Mouse (Mus musculus) forebrain, embryonic 11.5 days (tissue): ENCODE measurements around the gene Plxnb2. TPM values are rescaled to one million over a fixed set of nuclear protein-coding genes. Genes with fewer than 3 reads are reported as not detected.

Experiments used
- ATAC-seq: fragments of 200-750 bp; cut with Nextera tagmentation; replicated peaks from 2 replicates; pipeline ENCODE4 v1.8.0; 2017; ENCODE audit warnings: moderate TSS enrichment; ENCODE audit not compliant: low FRiP score
- DNase-seq: peaks from one replicate; pipeline ENCODE4 v3.0.0-alpha.2; 2017; ENCODE audit warnings: low spot score
- H3K27ac ChIP-seq: fragments of 300-500 bp; sonication (generic); 2 replicates; pipeline ENCODE4 v1.5.1; 2014; ENCODE audit warnings: low read depth, low read length
- H3K27me3 ChIP-seq: fragments of 300-500 bp; sonication (generic); 2 replicates; pipeline ENCODE4 v1.6.1; 2014; ENCODE audit warnings: mild to moderate bottlenecking, low read length, mixed read lengths; ENCODE audit not compliant: control insufficient read depth, insufficient read depth
- H3K36me3 ChIP-seq: fragments of 300-500 bp; sonication (generic); 2 replicates; pipeline ENCODE4 v1.6.1; 2014; ENCODE audit warnings: mild to moderate bottlenecking, low read length, moderate library complexity, mixed read lengths; ENCODE audit not compliant: control insufficient read depth, insufficient read depth
- H3K4me1 ChIP-seq: fragments of 300-500 bp; sonication (generic); replicated peaks from 2 replicates; pipeline ENCODE4 v1.6.1; 2014; ENCODE audit warnings: low read length, mixed read lengths; ENCODE audit not compliant: control insufficient read depth, insufficient read depth
- H3K4me2 ChIP-seq: fragments of 300-500 bp; sonication (generic); 2 replicates; pipeline ENCODE4 v1.6.1; 2014; ENCODE audit warnings: low read depth, mild to moderate bottlenecking, low read length, moderate library complexity, mixed read lengths; ENCODE audit not compliant: severe bottlenecking
- H3K4me3 ChIP-seq: fragments of 300-500 bp; sonication (generic); 2 replicates; pipeline ENCODE4 v1.5.1; 2014; ENCODE audit warnings: low read depth, low read length
- H3K9ac ChIP-seq: fragments of 300-500 bp; sonication (generic); 2 replicates; pipeline ENCODE4 v1.6.1; 2014; ENCODE audit warnings: low read length
- H3K9me3 ChIP-seq: fragments of 300-500 bp; sonication (generic); 2 replicates; pipeline ENCODE4 v1.6.1; 2016; ENCODE audit warnings: low read length, mixed read lengths; ENCODE audit not compliant: control insufficient read depth
- WGBS: fragments of 180-500 bp; shearing (Covaris S2); extraction: QIAGEN DNeasy Blood & Tissue Kit; methylation state at CpG from one replicate; pipeline ENCODE4 v1.1.7; 2014; 5-methylcytosine and 5-hydroxymethylcytosine counted together
- polyA plus RNA-seq: library from polyadenylated mRNA; unstranded; fragments of >200 nt; fragmentation: Nextera tagmentation; extraction: Ambion mirVana; gene quantifications from 2 replicates; pipeline ENCODE4 v1.2.1, GENCODE M21; 2014

Gene Plxnb2
- polyA plus RNA-seq, 1 experiment from 2014 or later = 176 TPM

DNA sequence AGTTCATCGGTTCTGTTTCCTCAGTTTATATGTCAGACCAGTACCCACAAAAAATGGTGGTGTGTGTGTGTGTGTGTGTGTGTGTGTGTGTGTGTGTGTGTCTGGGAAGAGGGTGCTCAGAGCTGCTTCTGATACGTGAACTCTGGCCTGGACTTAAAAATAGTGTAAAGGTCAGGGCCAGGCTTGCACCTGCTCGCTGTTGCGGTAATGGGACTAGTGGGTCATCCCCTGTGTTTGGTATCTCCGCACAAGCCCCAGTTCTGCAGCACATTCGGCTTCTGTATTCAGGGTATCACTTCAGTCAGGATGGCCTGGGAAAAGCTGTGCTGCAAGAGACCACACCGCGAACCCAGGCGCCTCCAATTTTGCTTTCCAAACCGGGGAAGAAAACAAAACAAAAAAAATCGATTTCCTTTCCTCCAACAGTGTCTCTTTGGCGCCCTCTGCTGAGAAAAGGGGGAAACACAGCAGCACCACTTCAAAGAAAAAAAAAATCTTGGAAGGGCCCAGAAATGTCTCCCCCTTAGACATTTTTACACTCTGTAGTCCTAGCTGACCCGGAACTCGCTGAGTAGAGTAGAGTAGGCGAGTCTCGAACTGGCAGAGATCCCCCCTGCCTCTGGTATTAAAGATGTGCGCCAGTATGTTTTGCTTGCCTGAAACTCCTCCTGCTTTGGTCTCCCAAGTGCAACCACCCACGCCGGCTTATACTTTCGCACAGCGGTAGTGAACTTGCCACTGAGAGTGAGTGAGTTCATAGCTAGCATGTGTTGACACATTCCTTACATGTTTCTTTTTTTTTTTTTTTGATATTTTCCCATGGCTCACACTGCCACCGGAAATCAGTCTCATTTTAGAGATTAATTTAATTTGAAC is 29.5 kb upstream of the Plxnb2 start:
- peak; percentile 92 for DNase-seq
- WGBS = 25% methylated on average over 22 of the region's 22 CpGs
- H3K9ac ChIP-seq = peak overlapping the region; percentile 39; the same call in 1 of the 2 replicates
- no peak overlapping the region for H3K27ac ChIP-seq
- H3K4me1 ChIP-seq = peaks cover 5% of the 10 kb centered on the region; the same call in 1 of the 2 replicates
- peak overlapping the region; percentile 45 for H3K4me2 ChIP-seq
- no peaks in the 10 kb centered on the region for H3K9me3 ChIP-seq
- H3K27me3 ChIP-seq = no peaks in the 10 kb centered on the region
- H3K4me3 ChIP-seq = peak overlapping the region; percentile 22; the same call in 1 of the 2 replicates
- peak; percentile 34; the same call in 1 of the 2 replicates for ATAC-seq
- H3K36me3 ChIP-seq = no peaks in the 10 kb centered on the region

DNA sequence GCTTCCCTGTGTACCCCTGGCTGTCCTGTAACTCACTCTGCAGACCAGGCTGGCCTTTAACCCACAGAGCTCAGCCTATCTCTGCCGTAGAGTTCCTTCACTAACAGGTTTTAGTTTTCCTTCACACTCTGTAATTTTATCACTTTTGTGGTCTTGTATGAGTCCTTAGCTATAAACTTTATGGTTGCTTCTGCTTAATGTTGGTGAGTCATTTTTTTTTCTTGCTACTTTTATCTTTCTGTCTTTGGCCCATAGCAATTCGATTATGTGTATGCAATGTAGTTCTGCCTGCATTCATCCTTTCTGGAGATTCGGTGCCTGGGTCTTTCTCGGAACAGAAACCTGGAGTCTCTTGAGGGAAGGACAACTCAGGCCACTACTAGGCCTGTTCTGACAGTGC is 26.9 kb upstream of the Plxnb2 start:
- no peak overlapping the region for H3K27ac ChIP-seq
- DNase-seq (no peak), ATAC-seq (no peak)
- H3K36me3 ChIP-seq = no peaks in the 10 kb centered on the region
- no peak overlapping the region for H3K4me2 ChIP-seq
- H3K4me3 ChIP-seq = no peak overlapping the region
- no peak overlapping the region for H3K9ac ChIP-seq
- WGBS = 94% methylated on average over 4 of the region's 4 CpGs
- peaks cover 2% of the 10 kb centered on the region; the same call in 1 of the 2 replicates for H3K9me3 ChIP-seq
- H3K4me1 ChIP-seq = 0 out of 2 replicates have a peak, but pooled peaks cover 2% of the 10 kb centered on the region
- no peaks in the 10 kb centered on the region for H3K27me3 ChIP-seq

DNA sequence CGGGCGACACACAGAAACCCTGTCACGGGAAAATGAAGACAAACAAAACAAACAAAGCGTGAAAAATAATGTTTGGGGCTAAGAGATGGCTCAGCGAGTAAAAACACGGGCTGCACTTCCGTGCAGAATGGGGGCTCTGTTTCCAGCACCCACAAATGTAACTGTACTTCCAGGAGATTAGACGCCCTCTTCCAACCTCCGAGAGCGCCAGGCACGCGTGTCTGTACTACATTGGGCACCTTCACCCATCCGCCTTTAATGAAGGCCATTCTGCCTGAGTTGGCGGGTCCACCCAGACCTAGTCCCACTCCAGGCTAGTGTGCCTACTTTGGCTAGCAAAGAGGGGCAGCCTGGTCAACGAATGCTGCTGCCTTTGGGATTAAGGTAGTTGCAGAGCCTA is 16.5 kb upstream of the Plxnb2 start:
- 73% methylated on average over 15 of the region's 15 CpGs for WGBS
- no peak for DNase-seq

DNA sequence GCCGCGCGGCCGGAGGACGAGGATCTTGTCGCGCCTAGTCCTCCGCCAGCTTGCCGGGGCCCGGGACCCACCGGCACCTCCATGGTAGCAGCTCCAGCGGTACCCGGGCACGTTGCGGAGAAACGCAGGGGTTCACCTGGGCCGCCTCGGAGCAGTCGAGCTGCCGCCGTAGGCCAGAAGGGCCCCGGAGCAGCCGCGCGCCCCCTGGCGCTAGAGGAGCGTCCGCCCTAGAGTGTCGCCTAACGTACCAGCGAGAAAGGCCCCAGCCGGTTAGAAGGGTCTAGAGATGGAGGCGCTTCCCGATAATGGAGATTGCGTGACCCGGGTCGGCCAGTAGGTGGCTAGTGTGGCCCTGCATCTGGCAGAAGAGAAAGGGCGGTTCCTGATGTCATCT is 15.7 kb upstream of the Plxnb2 start, which contains the start of gene Dennd6b:
Gene Dennd6b (minus strand): TSS at position 184 of the 394 bp plus-strand sequence.
- DNase-seq (peak; percentile 98), ATAC-seq (peak; percentile 98)
- H3K4me2 ChIP-seq = peak within 1 kb of the TSS; percentile 75
- peak within 1 kb of the TSS; percentile 98 for H3K9ac ChIP-seq
- H3K4me1 ChIP-seq = peaks cover 5% of the 10 kb centered on the region; the same call in 1 of the 2 replicates
- under 1% methylated on average over 38 of the region's 38 CpGs for WGBS
- H3K36me3 ChIP-seq = no peaks in the 10 kb centered on the region
- peak within 1 kb of the TSS; percentile 81 for H3K4me3 ChIP-seq
- H3K27me3 ChIP-seq = no peaks in the 10 kb centered on the region
- H3K9me3 ChIP-seq = no peaks in the 10 kb centered on the region
- peak within 1 kb of the TSS; percentile 96 for H3K27ac ChIP-seq

More for the DNA sequence above, 16.5 kb upstream of the Plxnb2 start:
- peaks cover 5% of the 10 kb centered on the region; the same call in 1 of the 2 replicates for H3K4me1 ChIP-seq
- no peaks in the 10 kb centered on the region for H3K27me3 ChIP-seq
- peak overlapping the region; percentile 98 for H3K9ac ChIP-seq
- ATAC-seq = no peak
- H3K36me3 ChIP-seq = no peaks in the 10 kb centered on the region
- H3K27ac ChIP-seq = peak overlapping the region; percentile 96
- peak overlapping the region; percentile 81 for H3K4me3 ChIP-seq
- H3K9me3 ChIP-seq = no peaks in the 10 kb centered on the region
- H3K4me2 ChIP-seq = peak overlapping the region; percentile 75

DNA sequence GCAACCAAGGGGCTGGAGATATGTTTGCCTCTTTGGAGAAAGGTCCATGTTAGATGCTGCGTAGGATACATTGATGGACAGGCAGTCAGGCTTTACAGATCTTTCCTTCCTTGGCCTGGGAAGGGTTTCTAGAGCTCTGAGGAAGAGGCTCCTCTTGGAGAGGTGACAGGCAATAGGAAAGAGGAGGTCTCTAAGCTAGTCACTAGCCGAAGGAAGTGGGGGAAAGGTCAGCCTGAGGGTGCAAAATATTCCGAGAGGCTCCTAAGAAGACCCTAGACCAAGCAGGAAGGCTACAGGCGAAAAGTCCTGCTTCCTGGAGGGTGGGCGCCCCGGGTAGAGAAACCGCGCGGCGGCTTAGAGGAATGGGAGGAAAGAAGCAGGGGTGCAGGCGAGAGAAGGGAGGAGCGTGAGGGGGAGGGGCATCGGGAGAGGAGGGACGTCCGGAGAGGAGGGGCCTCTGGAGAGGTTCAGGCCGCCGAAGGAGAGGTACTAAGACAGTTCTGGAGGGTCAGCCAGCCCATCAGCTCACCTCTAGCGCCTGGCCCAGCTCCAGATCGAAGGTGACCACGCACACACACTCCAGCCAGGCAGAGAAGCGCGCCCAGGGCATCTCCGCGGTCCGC is 15.2 kb upstream of the Plxnb2 start:
- H3K9ac ChIP-seq = peak overlapping the region; percentile 98
- H3K27me3 ChIP-seq = no peaks in the 10 kb centered on the region
- DNase-seq = peak; percentile 92
- peak overlapping the region; percentile 81 for H3K4me3 ChIP-seq
- no peaks in the 10 kb centered on the region for H3K36me3 ChIP-seq
- H3K27ac ChIP-seq = peak overlapping the region; percentile 96
- no peaks in the 10 kb centered on the region for H3K9me3 ChIP-seq
- peak overlapping the region; percentile 75 for H3K4me2 ChIP-seq
- peak; percentile 94 for ATAC-seq
- WGBS = under 1% methylated on average over 24 of the region's 25 CpGs
- peaks cover 5% of the 10 kb centered on the region; the same call in 1 of the 2 replicates for H3K4me1 ChIP-seq

DNA sequence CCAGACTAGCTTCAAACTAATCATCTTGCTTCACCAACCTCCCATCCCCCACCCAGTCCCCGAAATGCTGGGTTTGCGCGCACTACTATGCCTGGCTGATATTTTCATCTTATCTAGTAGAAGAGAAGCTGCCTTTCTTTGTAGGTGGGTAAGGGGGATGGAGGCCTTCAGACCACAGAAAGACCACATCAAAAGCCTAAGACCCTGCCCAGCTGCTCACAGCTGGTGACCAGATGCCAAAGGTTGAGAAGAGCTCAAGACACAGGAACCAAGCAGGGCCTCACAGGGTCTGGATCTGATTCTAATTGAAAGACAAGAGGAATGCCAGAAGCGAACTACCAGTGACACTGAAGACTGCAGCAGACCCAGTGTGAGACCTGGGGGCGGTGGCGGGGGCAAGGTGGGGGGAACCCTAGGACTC is 14.7 kb upstream of the Plxnb2 start:
- Histone ChIP-seq H3K27ac (peak overlapping the region; percentile 96), H3K9me3 (no peaks in the 10 kb centered on the region), H3K4me3 (peak overlapping the region; percentile 81), H3K36me3 (no peaks in the 10 kb centered on the region), H3K4me1 (peaks cover 5% of the 10 kb centered on the region; the same call in 1 of the 2 replicates), H3K9ac (peak overlapping the region; percentile 98), H3K27me3 (no peaks in the 10 kb centered on the region), H3K4me2 (peak overlapping the region; percentile 75)
- DNase-seq (peak; percentile 59), ATAC-seq (no peak)
- WGBS = 30% methylated on average over 6 of the region's 6 CpGs

DNA sequence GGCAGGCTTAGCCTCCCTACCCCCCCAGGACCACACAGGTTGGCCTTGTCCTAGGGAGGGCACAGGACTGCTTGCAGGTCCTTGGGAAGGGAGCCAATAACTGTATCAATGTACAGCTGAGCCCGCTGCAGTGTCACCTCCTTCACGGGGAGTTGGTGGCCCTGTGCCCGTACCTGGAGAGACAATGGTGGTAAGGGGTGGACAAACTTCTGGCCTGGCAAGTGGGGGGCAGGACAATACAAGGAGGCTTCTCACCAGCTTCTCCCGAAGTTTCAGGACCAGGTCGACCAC is 4.3 kb upstream of the Plxnb2 start:
- 81% methylated on average over 5 of the region's 5 CpGs for WGBS
- ATAC-seq = no peak
- H3K27me3 ChIP-seq = no peaks in the 10 kb centered on the region
- no peak overlapping the region for H3K4me2 ChIP-seq
- no peak overlapping the region for H3K4me3 ChIP-seq
- H3K27ac ChIP-seq = no peak overlapping the region
- H3K36me3 ChIP-seq = no peaks in the 10 kb centered on the region; the same call in 1 of the 2 replicates
- no peak overlapping the region for H3K9ac ChIP-seq
- no peaks in the 10 kb centered on the region for H3K9me3 ChIP-seq
- H3K4me1 ChIP-seq = peaks cover 14% of the 10 kb centered on the region; the same call in 1 of the 2 replicates
- DNase-seq = no peak

DNA sequence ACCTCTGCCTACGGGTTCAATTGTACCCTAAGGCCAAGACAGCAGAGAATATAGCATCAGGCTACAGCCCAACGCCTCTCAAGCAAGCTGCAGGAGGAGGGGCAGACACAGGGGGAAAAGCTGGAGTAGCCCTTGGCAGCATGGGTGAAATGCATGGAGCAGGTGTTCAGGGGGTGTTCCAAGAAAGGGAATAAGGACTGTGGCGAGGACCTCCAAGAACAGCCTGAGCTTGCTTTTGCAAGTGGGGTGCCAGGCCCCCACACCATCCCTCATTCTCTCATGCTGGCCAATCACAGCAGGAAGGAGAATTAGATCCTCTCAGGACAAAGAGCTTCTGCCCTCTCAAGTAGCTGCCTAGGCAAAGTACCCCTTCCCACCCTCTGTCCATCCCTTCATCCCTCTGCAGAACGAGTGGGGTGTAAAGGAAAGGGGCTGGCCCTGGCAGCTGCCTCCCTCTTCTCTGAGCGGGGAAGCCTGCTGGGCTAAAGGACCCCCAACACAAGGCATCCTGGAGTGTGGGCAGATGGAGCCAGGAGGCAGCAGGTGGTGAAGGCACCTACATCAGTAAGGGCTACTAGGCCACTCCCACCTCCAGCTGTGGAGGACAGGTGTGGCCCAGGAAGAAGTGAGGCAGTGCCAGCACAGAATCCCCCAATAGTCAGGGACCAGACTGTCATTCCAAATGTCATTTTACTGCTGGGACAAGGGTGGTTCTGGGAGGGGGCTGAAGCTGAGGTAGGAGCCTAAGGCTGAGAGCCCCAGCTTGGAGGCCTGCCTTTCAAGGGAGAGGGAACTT is 3.8 kb upstream of the Plxnb2 start:
- H3K9me3 ChIP-seq = no peaks in the 10 kb centered on the region
- no peak overlapping the region for H3K4me2 ChIP-seq
- DNase-seq (no peak), ATAC-seq (no peak)
- no peaks in the 10 kb centered on the region; the same call in 1 of the 2 replicates for H3K36me3 ChIP-seq
- no peak overlapping the region for H3K4me3 ChIP-seq
- no peak overlapping the region for H3K27ac ChIP-seq
- H3K9ac ChIP-seq = no peak overlapping the region
- peaks cover 18% of the 10 kb centered on the region; the same call in 1 of the 2 replicates for H3K4me1 ChIP-seq
- no peaks in the 10 kb centered on the region for H3K27me3 ChIP-seq
- WGBS = 51% methylated on average over 5 of the region's 5 CpGs
